Comparison of ENCODE assay signal across 10 mouse cellular contexts in genomic region chr10:13968989-13969388, GRCm38 (mm10). TPM values are rescaled to one million over a fixed set of nuclear protein-coding genes. Genes with fewer than 3 reads are reported as not detected.
A peak's percentile ranks its signal among the peaks of the same experiment; 100 is the strongest.
DNase-seq lines count a peak whose midpoint lies in the region; ATAC-seq and TF ChIP-seq lines count a peak whose summit lies in the region.
"Had no signal": no experiment of that assay in that cellular context is flagged by ENCODE, and none has a peak within 500 bp of the region (broad histone marks: within the 10 kb centered on the region; RNA-seq: fewer than 3 reads in every experiment).

No protein-coding gene starts in this region.

- no peak overlapping the region for H3K9ac ChIP-seq in hindbrain, embryonic 13.5 days
- no peak overlapping the region for H3K9ac ChIP-seq in midbrain, embryonic 13.5 days (replicated peaks)

- no peaks in the 10 kb centered on the region for H3K9me3 ChIP-seq in hindbrain, embryonic 13.5 days
- no peaks in the 10 kb centered on the region for H3K9me3 ChIP-seq in midbrain, embryonic 13.5 days

- H3K36me3 ChIP-seq in hindbrain, embryonic 13.5 days: no peaks in the 10 kb centered on the region
- no peaks in the 10 kb centered on the region for H3K36me3 ChIP-seq in midbrain, embryonic 13.5 days

- 20% methylated on average over 8 of the region's 8 CpGs for WGBS in hindbrain, embryonic 13.5 days
- 21% methylated on average over 8 of the region's 8 CpGs for WGBS in midbrain, embryonic 13.5 days

- H3K4me3 ChIP-seq in gastrocnemius, adult 2 months: peak overlapping the region; percentile 3
- no peak overlapping the region for H3K4me3 ChIP-seq in hindbrain, embryonic 13.5 days
- no peak overlapping the region for H3K4me3 ChIP-seq in midbrain, embryonic 13.5 days (replicated peaks)

- peak; percentile 73 for TF ChIP-seq CTCF in gastrocnemius, adult 2 months (IDR thresholded peaks at IDR 0.05)

- no peak for ATAC-seq in hindbrain, embryonic 13.5 days (ENCODE audit: low FRiP score)
- ATAC-seq in midbrain, embryonic 13.5 days: no peak
- ATAC-seq: Patski had no signal

- peak overlapping the region; percentile 99 for H3K27ac ChIP-seq in gastrocnemius, adult 2 months
- no peak overlapping the region for H3K27ac ChIP-seq in hindbrain, embryonic 13.5 days
- no peak overlapping the region for H3K27ac ChIP-seq in midbrain, embryonic 13.5 days
- H3K27ac ChIP-seq: macrophage had no signal

- H3K4me2 ChIP-seq in hindbrain, embryonic 13.5 days: peak overlapping the region; percentile 99
- peak overlapping the region; percentile 17 for H3K4me2 ChIP-seq in midbrain, embryonic 13.5 days (replicated peaks)

- no peak for DNase-seq in gastrocnemius, adult 2 months
- no peak for DNase-seq in gastrocnemius, postnatal 14 days
- DNase-seq in urinary bladder, postnatal 14 days (ENCODE audit: low spot score): peak; percentile 38
- DNase-seq in urinary bladder, postnatal 4 days (ENCODE audit: low spot score in 2 of 2): no peak
- DNase-seq in urinary bladder, postnatal 25 days (ENCODE audit: low spot score): no peak
- DNase-seq in left cerebral cortex, adult 18-20 months (ENCODE audit: low spot score in 2 of 2): no peak

- peaks cover 3% of the 10 kb centered on the region for H3K4me1 ChIP-seq in hindbrain, embryonic 13.5 days (replicated peaks)
- H3K4me1 ChIP-seq in midbrain, embryonic 13.5 days (replicated peaks): peaks cover 15% of the 10 kb centered on the region; the same call in 1 of the 2 replicates

- no peaks in the 10 kb centered on the region for H3K27me3 ChIP-seq in hindbrain, embryonic 13.5 days
- H3K27me3 ChIP-seq in midbrain, embryonic 13.5 days: no peaks in the 10 kb centered on the region
- H3K27me3 ChIP-seq: Patski had no signal

- intact Hi-C loops in gastrocnemius, adult 2 months (cut with DNase I): loop anchor here (2.0 to 5.0 kb wide), 4 partner anchors 42 to 228 kb away; partner anchors contain the start of gene Aig1
- intact Hi-C loops in gastrocnemius, postnatal 14 days (cut with DNase I; ENCODE audit: low total_unique reads): loop anchor here (5.0 to 10.0 kb wide), 2 partner anchors 118 to 226 kb away; no protein-coding TSS in a partner anchor

RNA-seq across cellular contexts. Expression of gene Hivep2, which starts 3.1 kb away (rescaled TPM):
- total RNA-seq in gastrocnemius, adult 2 months (2021): 10 to 100 TPM; 40.5 to 42.0 TPM
- 10 to 100 TPM; 43.3 to 46.8 TPM for total RNA-seq in gastrocnemius, postnatal 14 days (2021)
- polyA plus RNA-seq in hindbrain, embryonic 13.5 days (2015; fragmentation: Nextera tagmentation; extraction: Ambion mirVana): 7.0 and 7.6 TPM in 2 replicates
- 6.3 TPM in 2 replicates for polyA plus RNA-seq in midbrain, embryonic 13.5 days (2015; fragmentation: Nextera tagmentation; extraction: Ambion mirVana)
- total RNA-seq in left cerebral cortex, adult 18-20 months (2021): 100 to 1,000 TPM; 208 to 218 TPM

Comparison
In these comparisons a context has a peak if more than half of its experiments do, and no peak if none do; other contexts are left out.
1. RNA of gene Hivep2, which starts 3.1 kb away (total RNA-seq): 208 to 218 TPM in left cerebral cortex, adult 18-20 months; 43.3 to 46.8 TPM in gastrocnemius, postnatal 14 days and 40.5 to 42.0 TPM in gastrocnemius, adult 2 months; every median in the first group is over 4 times any median in the second.